Mouse (Mus musculus): ENCODE results near the gene Clk4.

- TF ChIP-seq CTCF (IDR thresholded peaks at IDR 0.05; ENCODE audit: low read depth, low read length): no peak
- no peak for TF ChIP-seq POLR2A (IDR thresholded peaks at IDR 0.05; ENCODE audit: extremely low read depth, insufficient read depth, low read length)
These were observed 42.0 kb upstream of the Clk4 start for GRCm38 (mm10) chr11:51219396-51219980.

Measured in liver, adult 2 months (tissue).